Mouse (Mus musculus) layer of hippocampus, adult 9-11 months (tissue): ENCODE measurements at regions not wholly inside any gene's neighbourhood (a gene's known extent, or its start where the extent isn't known, plus 50 kb on each side); places are given as distances from the start of the nearest gene placed in this dataset.

Experiments
- DNase-seq: peaks from one replicate; pipeline ENCODE4 v3.0.0; 2022

GRCm38 (mm10) chr14:48005092-48005928 lies 115.3 kb upstream of the Peli2 start:
- DNase-seq, result no peak

GRCm38 (mm10) chr14:48005929-48006309 lies 114.7 kb upstream of the Peli2 start:
- DNase-seq, result no peak

GRCm38 (mm10) chr14:48012361-48013215 lies 108.0 kb upstream of the Peli2 start:
- peak; percentile 55 for DNase-seq

- DNase-seq, result no peak
These were observed 107.2 kb upstream of the Peli2 start for GRCm38 (mm10) chr14:48013431-48013830.

GRCm38 (mm10) chr14:48014776-48015175 lies 105.8 kb upstream of the Peli2 start:
- no peak for DNase-seq

- DNase-seq, result no peak
These were observed 102.7 kb upstream of the Peli2 start for GRCm38 (mm10) chr14:48017971-48018370.

- DNase-seq, result no peak
These were observed 101.3 kb upstream of the Peli2 start for GRCm38 (mm10) chr14:48019331-48019730.

GRCm38 (mm10) chr14:48022271-48022670 lies 98.4 kb upstream of the Peli2 start:
- no peak for DNase-seq

- DNase-seq, result no peak
These were observed 96.5 kb upstream of the Peli2 start for GRCm38 (mm10) chr14:48024051-48024693.

GRCm38 (mm10) chr14:48039286-48039790 lies 81.3 kb upstream of the Peli2 start:
- DNase-seq, result no peak

GRCm38 (mm10) chr14:48046094-48046493 lies 74.5 kb upstream of the Peli2 start:
- DNase-seq, result no peak

- DNase-seq, result no peak
These were observed 73.8 kb upstream of the Peli2 start for GRCm38 (mm10) chr14:48046831-48047230.

GRCm38 (mm10) chr14:48049698-48050459 lies 70.7 kb upstream of the Peli2 start:
- DNase-seq, result no peak

GRCm38 (mm10) chr14:48050460-48050760 lies 70.2 kb upstream of the Peli2 start:
- DNase-seq, result no peak

- no peak for DNase-seq
These were observed 68.7 kb upstream of the Peli2 start for GRCm38 (mm10) chr14:48051971-48052370.

- DNase-seq, result peak; percentile 43
These were observed 68.2 kb upstream of the Peli2 start for GRCm38 (mm10) chr14:48052405-48052804.

GRCm38 (mm10) chr14:48053151-48053550 lies 67.5 kb upstream of the Peli2 start:
- DNase-seq, result no peak

- DNase-seq, result no peak
These were observed 65.9 kb upstream of the Peli2 start for GRCm38 (mm10) chr14:48054719-48055118.

- DNase-seq, result no peak
These were observed 64.8 kb upstream of the Peli2 start for GRCm38 (mm10) chr14:48055861-48056260.

- no peak for DNase-seq
These were observed 62.3 kb upstream of the Peli2 start for GRCm38 (mm10) chr14:48058234-48058868.

- DNase-seq, result no peak
These were observed 60.8 kb upstream of the Peli2 start for GRCm38 (mm10) chr14:48059664-48060455.
